Mouse (Mus musculus) liver, postnatal 0 days (tissue): ENCODE data around the gene Tnik.

Source experiments
- CTCF ChIP-seq: sonication (generic); IDR thresholded peaks from 2 replicates; pipeline ENCODE4 v1.5.1; 2016; ENCODE audit warnings: antibody characterized with exemption, low read depth
- EP300 ChIP-seq: IDR thresholded peaks from 2 replicates; pipeline ENCODE4 v1.6.1; 2016; ENCODE audit warnings: antibody characterized with exemption, low read depth, mild to moderate bottlenecking

DNA sequence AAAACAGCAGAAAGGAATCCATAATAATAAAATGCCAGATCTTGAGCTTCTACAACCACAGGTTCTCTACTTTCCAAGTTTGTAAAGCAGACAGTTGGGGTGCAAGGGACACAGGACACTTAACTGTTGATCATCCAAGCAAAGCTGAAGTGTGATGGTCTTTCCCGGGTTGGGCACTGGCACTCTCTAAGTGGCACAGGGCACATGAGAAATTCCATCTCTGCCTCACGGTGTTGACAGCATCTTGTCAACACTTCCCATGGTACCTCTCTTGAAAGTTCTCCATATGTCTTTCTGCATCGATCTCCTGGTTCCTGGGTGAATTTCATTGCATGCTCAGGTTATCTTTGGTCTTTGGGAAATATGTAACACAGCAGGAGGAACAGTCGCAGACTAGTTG, 373.8 kb downstream of the Tnik start:
- no peak for TF ChIP-seq CTCF
- no peak for TF ChIP-seq EP300
